Mouse (Mus musculus) myocyte (in vitro differentiated cells): ENCODE measurements around the gene Sun2.

Experiments
- CEBPB ChIP-seq: IDR thresholded peaks from 2 replicates; pipeline ENCODE4 v1.6.1; 2011; ENCODE audit warnings: mild to moderate bottlenecking, moderate library complexity; ENCODE audit not compliant: poor library complexity, insufficient read depth, severe bottlenecking
- E2F4 ChIP-seq: IDR thresholded peaks from one replicate; pipeline ENCODE4 v1.6.1; 2011; ENCODE audit warnings: mild to moderate bottlenecking, control low read depth, moderate library complexity; ENCODE audit not compliant: insufficient read depth
- MAX ChIP-seq: IDR thresholded peaks from one replicate; pipeline ENCODE4 v1.6.1; 2011; ENCODE audit warnings: low read depth, mild to moderate bottlenecking, control low read depth
- MYOD1 ChIP-seq, 3 experiments: IDR thresholded peaks; one replicate each; pipeline ENCODE4 v1.6.1; 2011; ENCODE audit warnings: control low read depth in 2 of 3, low read depth in 2 of 3, mild to moderate bottlenecking in 2 of 3, moderate library complexity in 1 of 3; ENCODE audit not compliant: insufficient read length in 2 of 3, control insufficient read depth in 1 of 3
- MYOG ChIP-seq, 3 experiments: IDR thresholded peaks; one replicate each; pipeline ENCODE4 v1.6.1; 2011; ENCODE audit warnings: control low read depth in 2 of 3, low read depth in 2 of 3, mild to moderate bottlenecking in 2 of 3; ENCODE audit not compliant: insufficient read length in 2 of 3, control insufficient read depth in 1 of 3, insufficient read depth in 1 of 3
- POLR2A ChIP-seq: IDR thresholded peaks from one replicate; pipeline ENCODE4 v1.6.1; 2011; ENCODE audit warnings: low read depth, mild to moderate bottlenecking, control low read depth, moderate library complexity; ENCODE audit not compliant: insufficient read length
- POLR2AphosphoS2 ChIP-seq: IDR thresholded peaks from one replicate; pipeline ENCODE4 v1.6.1; 2011; ENCODE audit warnings: low read depth, control low read depth; ENCODE audit not compliant: insufficient read length
- REST ChIP-seq: IDR thresholded peaks from one replicate; pipeline ENCODE4 v1.6.1; 2011; ENCODE audit warnings: mild to moderate bottlenecking, control low read depth, moderate library complexity; ENCODE audit not compliant: insufficient read depth, insufficient read length
- TCF12 ChIP-seq: IDR thresholded peaks from one replicate; pipeline ENCODE4 v1.6.1; 2011; ENCODE audit warnings: mild to moderate bottlenecking, control low read depth; ENCODE audit not compliant: poor library complexity, insufficient read depth, severe bottlenecking
- USF1 ChIP-seq: IDR thresholded peaks from one replicate; pipeline ENCODE4 v1.6.1; 2011; ENCODE audit warnings: low read depth, mild to moderate bottlenecking, control low read depth, moderate library complexity

- no peak for TF ChIP-seq TCF12
- TF ChIP-seq E2F4 = no peak
- no peak for TF ChIP-seq POLR2A
- no peak for TF ChIP-seq POLR2AphosphoS2
- no peak for TF ChIP-seq MYOD1 (IDR thresholded peaks at IDR 0.05; ENCODE audit: control insufficient read depth in 1 of 3, insufficient read length in 2 of 3, low read depth in 2 of 3)
- no peak for TF ChIP-seq MAX
- TF ChIP-seq CEBPB = no peak
- no peak for TF ChIP-seq USF1
- TF ChIP-seq REST = no peak
- no peak for TF ChIP-seq MYOG (IDR thresholded peaks at IDR 0.05; ENCODE audit: control insufficient read depth in 1 of 3, insufficient read depth in 1 of 3, insufficient read length in 2 of 3, low read depth in 2 of 3)
These were observed 13.5 kb downstream of the Sun2 start for GRCm38 (mm10) chr15:79728731-79729388.
